Mouse (Mus musculus) midbrain, embryonic 15.5 days (tissue): Measurements from ENCODE around the gene Pa2g4. TPM values are rescaled to one million over a fixed set of nuclear protein-coding genes. Genes with fewer than 3 reads are reported as not detected.

Experiments used
- ATAC-seq: fragments of 200-750 bp; cut with Nextera tagmentation; replicated peaks from 2 replicates; pipeline ENCODE4 v1.8.0; 2017; ENCODE audit warnings: moderate TSS enrichment
- H3K27ac ChIP-seq: fragments of 300-500 bp; sonication (generic); 2 replicates; pipeline ENCODE4 v1.5.1; 2015; ENCODE audit warnings: mild to moderate bottlenecking, inconsistent platforms
- H3K27me3 ChIP-seq: fragments of 300-500 bp; sonication (generic); replicated peaks from 2 replicates; pipeline ENCODE4 v1.6.1; 2015; ENCODE audit warnings: inconsistent platforms
- H3K36me3 ChIP-seq: fragments of 300-500 bp; sonication (generic); replicated peaks from 2 replicates; pipeline ENCODE4 v1.6.1; 2015; ENCODE audit warnings: inconsistent platforms
- H3K4me1 ChIP-seq: fragments of 300-500 bp; sonication (generic); 2 replicates; pipeline ENCODE4 v1.6.1; 2015; ENCODE audit warnings: inconsistent platforms
- H3K4me2 ChIP-seq: fragments of 300-500 bp; sonication (generic); 2 replicates; pipeline ENCODE4 v1.6.1; 2015; ENCODE audit warnings: inconsistent platforms, mild to moderate bottlenecking, moderate library complexity
- H3K4me3 ChIP-seq: fragments of 300-500 bp; sonication (generic); 2 replicates; pipeline ENCODE4 v1.5.1; 2015; ENCODE audit warnings: mild to moderate bottlenecking, inconsistent platforms
- H3K9ac ChIP-seq: fragments of 300-500 bp; sonication (generic); 2 replicates; pipeline ENCODE4 v1.6.1; 2015; ENCODE audit warnings: mild to moderate bottlenecking, inconsistent platforms
- H3K9me3 ChIP-seq: fragments of 300-500 bp; sonication (generic); 2 replicates; pipeline ENCODE4 v1.6.1; 2016; ENCODE audit warnings: inconsistent platforms
- WGBS: fragments of 180-500 bp; shearing (Covaris S2); methylation state at CpG from one replicate; pipeline ENCODE4 v1.1.7; 2015; ENCODE audit warnings: mixed read lengths; 5-methylcytosine and 5-hydroxymethylcytosine counted together
- polyA plus RNA-seq: library from polyadenylated mRNA; unstranded; fragments of >200 nt; fragmentation: Nextera tagmentation; extraction: Ambion mirVana; gene quantifications from 2 replicates; pipeline ENCODE4 v1.2.1, GENCODE M21; 2015

Gene Pa2g4
- polyA plus RNA-seq, 1 experiment from 2014 or later: 125 TPM

DNA sequence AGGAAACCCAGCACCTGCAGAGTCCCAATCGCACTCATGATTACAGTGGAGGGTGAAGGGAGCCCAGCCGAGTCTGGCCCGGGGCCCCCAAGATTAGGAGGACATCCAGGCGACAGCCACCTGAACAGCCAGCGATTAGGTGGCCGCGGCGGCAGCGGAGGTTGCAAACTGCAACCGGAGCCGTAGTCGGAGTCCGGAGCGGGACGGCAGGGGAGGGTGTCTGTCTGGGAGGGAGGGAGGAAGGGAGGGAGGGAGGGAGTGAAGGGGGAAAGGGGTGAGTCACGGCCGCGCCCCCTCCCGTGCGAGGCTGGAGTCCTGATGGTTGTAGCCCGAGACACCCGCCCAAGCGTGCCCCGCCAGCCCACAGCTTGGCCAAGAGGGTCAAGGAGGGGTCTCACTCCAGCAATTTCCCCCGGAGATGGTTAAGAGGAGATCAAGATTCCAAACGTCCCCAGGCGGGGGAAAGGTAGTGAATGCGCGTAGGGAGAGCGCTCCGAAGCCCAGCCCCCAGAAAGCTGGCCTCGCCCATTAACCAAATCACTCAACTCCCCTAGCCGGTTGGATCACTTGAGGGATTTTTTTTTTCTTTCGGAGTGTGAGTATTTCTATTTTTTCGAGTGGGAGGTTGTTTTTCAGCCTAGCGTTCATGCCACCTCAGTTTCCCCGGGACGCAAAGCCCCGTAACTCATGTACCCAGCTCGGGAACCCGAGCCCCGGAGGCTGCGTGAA is 23.8 kb upstream of the Pa2g4 start, which contains the start of gene Erbb3:
Gene Erbb3 (minus strand): TSS at position 189 of the 729 bp plus-strand sequence.
- ATAC-seq: peak; percentile 38; the same call in 1 of the 2 replicates
- Histone ChIP-seq H3K4me1 (peaks cover 12% of the 10 kb centered on the region), H3K9me3 (no peaks in the 10 kb centered on the region), H3K27me3 (peaks cover 35% of the 10 kb centered on the region), H3K9ac (peak within 1 kb of the TSS; percentile 47), H3K4me2 (peak within 1 kb of the TSS; percentile 97), H3K36me3 (no peaks in the 10 kb centered on the region), H3K4me3 (peak within 1 kb of the TSS; percentile 50), H3K27ac (no peak within 1 kb of the TSS)
- under 1% methylated on average over 42 of the region's 43 CpGs for WGBS

DNA sequence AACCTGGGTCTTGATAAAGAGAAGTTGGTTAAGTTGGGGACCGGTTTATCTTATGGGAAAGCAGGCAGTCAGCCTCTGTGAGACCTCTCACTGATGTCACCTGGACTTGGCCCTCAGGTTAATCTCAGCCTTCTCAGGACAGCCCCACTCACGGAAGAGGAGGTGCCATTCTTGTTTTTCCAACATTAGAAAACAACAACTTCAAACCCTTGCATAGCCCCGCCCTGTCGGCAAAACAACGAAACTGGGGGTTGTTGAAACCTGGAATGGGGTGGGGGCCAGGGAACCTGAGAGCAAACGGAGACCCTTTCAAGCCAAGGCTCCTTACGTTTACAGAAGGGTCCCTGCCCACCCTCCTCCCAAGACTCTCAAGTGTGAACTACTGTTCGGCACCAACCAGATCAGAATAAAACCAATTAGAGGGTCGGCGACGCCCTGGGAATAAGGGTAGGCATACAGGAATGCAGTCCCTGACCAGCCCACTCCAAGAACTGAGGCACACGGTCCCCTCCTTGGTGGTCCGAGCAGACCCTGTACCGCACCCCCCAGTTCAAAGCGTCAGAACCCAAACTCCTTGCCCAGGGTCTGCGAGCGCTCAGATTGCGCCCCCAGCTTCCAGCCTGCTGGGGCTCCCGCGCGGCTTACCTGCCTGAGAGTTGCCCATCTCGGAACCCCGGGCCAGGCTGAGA is 23.1 kb upstream of the Pa2g4 start:
- H3K9ac ChIP-seq: peak overlapping the region; percentile 47; the same call in 1 of the 2 replicates
- WGBS: 3% methylated on average over 23 of the region's 23 CpGs
- peaks cover 35% of the 10 kb centered on the region for H3K27me3 ChIP-seq
- H3K4me2 ChIP-seq: peak overlapping the region; percentile 97
- peaks cover 12% of the 10 kb centered on the region for H3K4me1 ChIP-seq
- H3K9me3 ChIP-seq: no peaks in the 10 kb centered on the region
- H3K36me3 ChIP-seq: no peaks in the 10 kb centered on the region
- H3K27ac ChIP-seq: no peak overlapping the region
- H3K4me3 ChIP-seq: peak overlapping the region; percentile 50
- ATAC-seq: 0 out of 2 replicates have a peak, but pooled peaks have one; percentile 48

DNA sequence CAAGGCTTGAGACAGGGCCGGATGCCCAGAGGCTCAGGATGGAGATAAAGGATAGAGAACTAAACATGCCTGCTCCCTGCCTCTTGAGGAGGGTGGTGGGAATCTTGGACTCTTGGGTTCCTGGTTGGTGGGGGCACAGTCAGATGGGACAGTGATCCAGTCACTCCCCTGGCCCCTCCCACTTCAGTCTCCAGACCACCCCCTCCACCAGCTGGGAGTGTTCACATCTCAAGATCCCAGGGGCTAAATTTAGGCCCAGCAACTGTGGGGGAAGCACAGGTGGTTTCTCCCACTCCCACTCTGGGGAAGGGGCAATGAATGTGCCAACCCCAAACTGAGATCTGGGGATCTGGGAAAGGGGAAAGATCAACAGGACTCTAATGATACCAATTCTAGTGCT is 22.3 kb upstream of the Pa2g4 start:
- no peak overlapping the region for H3K27ac ChIP-seq
- no peaks in the 10 kb centered on the region for H3K36me3 ChIP-seq
- H3K4me3 ChIP-seq: no peak overlapping the region
- H3K4me2 ChIP-seq: no peak overlapping the region
- peaks cover 35% of the 10 kb centered on the region for H3K27me3 ChIP-seq
- H3K9me3 ChIP-seq: no peaks in the 10 kb centered on the region
- H3K9ac ChIP-seq: no peak overlapping the region
- H3K4me1 ChIP-seq: peaks cover 12% of the 10 kb centered on the region
- ATAC-seq: no peak
- WGBS: 20% methylated on average over 1 of the region's 1 CpGs

DNA sequence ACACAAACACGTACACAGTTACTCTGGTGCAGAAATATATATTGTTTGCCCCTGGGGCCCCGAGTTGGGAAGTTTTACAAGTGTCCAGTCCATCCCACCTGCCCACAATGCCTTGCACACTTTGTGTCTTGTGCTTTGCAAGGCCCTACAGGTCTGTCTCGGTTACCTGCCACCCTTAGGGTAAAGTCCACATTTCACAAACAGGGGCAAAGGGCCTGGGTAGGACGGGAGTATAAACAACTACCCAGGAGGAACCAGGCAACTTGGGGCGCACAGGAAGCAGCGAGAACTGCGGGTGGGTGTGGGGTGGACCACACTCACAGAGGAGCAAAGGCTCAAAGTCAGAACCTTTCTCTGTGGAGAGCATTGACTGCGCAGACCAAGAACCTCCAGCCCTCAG is 21.9 kb upstream of the Pa2g4 start:
- H3K4me3 ChIP-seq: no peak overlapping the region
- WGBS: 57% methylated on average over 8 of the region's 8 CpGs
- no peak for ATAC-seq
- peaks cover 12% of the 10 kb centered on the region for H3K4me1 ChIP-seq
- H3K4me2 ChIP-seq: no peak overlapping the region
- H3K9ac ChIP-seq: no peak overlapping the region
- peaks cover 36% of the 10 kb centered on the region for H3K27me3 ChIP-seq
- no peaks in the 10 kb centered on the region for H3K36me3 ChIP-seq
- no peak overlapping the region for H3K27ac ChIP-seq
- H3K9me3 ChIP-seq: no peaks in the 10 kb centered on the region

DNA sequence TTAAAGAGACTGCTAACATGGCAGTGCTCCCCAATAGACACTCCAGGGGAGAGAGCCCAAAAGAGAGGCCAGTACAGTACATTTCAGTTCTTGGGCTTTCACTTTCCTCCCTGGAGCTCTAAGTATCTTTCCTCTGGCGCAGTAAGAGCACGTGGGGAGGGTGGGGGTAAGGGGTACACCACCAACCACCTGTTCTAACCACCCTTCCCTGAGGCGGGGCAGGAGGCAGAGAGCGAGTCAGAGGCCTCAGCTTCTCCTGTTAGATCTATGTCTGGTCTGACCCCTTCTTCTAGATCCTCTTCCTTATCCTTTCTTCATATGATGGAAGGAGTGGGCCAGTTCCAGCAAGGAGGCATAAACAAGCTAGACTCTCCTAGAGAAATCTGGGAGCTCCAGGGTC is 21.3 kb upstream of the Pa2g4 start:
- Histone ChIP-seq H3K4me3 (no peak overlapping the region), H3K9me3 (no peaks in the 10 kb centered on the region), H3K4me1 (peaks cover 12% of the 10 kb centered on the region), H3K9ac (no peak overlapping the region), H3K36me3 (no peaks in the 10 kb centered on the region), H3K27me3 (peaks cover 38% of the 10 kb centered on the region), H3K4me2 (no peak overlapping the region), H3K27ac (no peak overlapping the region)
- no peak for ATAC-seq
- 51% methylated on average over 4 of the region's 4 CpGs for WGBS

DNA sequence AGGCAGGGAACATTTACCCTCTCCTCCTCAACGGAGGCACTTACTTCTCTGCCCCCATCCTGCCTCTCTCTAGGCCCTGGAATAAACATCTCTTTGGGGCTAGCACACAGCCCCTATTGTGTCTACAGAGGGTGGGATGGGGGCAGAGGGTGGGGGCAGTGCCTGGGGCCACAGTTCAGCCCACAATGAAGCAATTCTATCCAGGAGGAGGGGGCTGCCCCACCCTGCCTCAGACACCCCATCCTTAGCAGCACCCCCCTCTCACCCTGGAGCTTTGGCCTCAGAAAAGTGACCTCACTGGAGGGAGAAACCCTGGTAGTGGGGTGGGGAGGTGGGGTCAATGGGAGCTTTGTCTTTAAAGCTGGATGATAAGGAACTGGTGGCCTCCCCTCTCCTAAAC is 20.8 kb upstream of the Pa2g4 start:
- Histone ChIP-seq H3K27me3 (peaks cover 38% of the 10 kb centered on the region), H3K4me3 (no peak overlapping the region), H3K4me1 (peaks cover 12% of the 10 kb centered on the region), H3K27ac (no peak overlapping the region), H3K4me2 (no peak overlapping the region), H3K9me3 (no peaks in the 10 kb centered on the region), H3K36me3 (no peaks in the 10 kb centered on the region), H3K9ac (no peak overlapping the region)
- no peak for ATAC-seq
- 11% methylated on average over 1 of the region's 1 CpGs for WGBS

DNA sequence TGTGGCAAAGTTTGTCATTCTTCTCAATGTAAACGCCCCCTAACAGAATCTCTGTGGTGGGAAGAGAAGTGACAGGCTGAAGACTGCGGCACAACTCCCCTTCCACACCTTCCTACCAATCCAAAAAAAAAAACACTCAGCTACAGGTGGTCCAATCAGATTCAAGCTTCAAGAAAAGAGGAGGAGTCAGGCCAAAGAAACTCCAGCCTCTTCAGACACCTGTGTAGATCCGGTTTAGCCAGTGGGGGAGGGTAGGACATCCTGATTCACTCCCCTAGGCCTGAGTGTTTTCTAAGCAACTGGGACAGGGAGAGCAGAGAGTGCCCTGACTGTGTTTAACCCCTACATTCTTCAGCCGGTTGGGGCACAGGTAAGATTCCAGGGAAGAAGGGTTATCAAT is 18.6 kb upstream of the Pa2g4 start:
- WGBS: 7% methylated on average over 4 of the region's 4 CpGs
- no peak for ATAC-seq
- H3K9ac ChIP-seq: no peak overlapping the region

DNA sequence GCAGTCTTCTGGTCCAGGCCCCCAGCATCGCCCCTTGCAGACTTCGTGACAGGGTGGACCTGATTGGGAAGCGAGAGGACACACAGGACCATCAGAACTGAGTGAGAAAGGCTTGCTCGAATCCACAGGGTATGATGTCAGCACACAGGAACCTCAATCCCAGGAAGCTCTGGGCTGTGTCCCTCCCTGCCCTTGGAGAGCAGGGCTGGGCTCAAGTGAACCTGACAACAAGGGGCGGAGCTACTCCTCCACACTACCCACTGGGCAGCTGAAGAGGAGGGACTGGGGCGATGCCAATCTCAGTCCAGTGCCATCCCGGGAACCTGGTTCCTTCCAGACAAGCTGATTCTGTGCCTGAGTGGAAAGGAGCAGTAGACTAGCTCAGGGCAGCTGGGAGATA is 17.9 kb upstream of the Pa2g4 start:
- Histone ChIP-seq H3K4me1 (no peaks in the 10 kb centered on the region), H3K4me3 (no peak overlapping the region), H3K9ac (no peak overlapping the region), H3K36me3 (no peaks in the 10 kb centered on the region), H3K4me2 (no peak overlapping the region), H3K9me3 (no peaks in the 10 kb centered on the region), H3K27me3 (peaks cover 24% of the 10 kb centered on the region), H3K27ac (no peak overlapping the region)
- no peak for ATAC-seq
- WGBS: 22% methylated on average over 7 of the region's 7 CpGs

More for the DNA sequence above, 18.6 kb upstream of the Pa2g4 start:
- H3K9me3 ChIP-seq: no peaks in the 10 kb centered on the region
- H3K27me3 ChIP-seq: peaks cover 31% of the 10 kb centered on the region
- no peak overlapping the region for H3K27ac ChIP-seq
- H3K4me2 ChIP-seq: no peak overlapping the region
- H3K4me1 ChIP-seq: peaks cover 5% of the 10 kb centered on the region
- no peak overlapping the region for H3K4me3 ChIP-seq
- H3K36me3 ChIP-seq: no peaks in the 10 kb centered on the region

DNA sequence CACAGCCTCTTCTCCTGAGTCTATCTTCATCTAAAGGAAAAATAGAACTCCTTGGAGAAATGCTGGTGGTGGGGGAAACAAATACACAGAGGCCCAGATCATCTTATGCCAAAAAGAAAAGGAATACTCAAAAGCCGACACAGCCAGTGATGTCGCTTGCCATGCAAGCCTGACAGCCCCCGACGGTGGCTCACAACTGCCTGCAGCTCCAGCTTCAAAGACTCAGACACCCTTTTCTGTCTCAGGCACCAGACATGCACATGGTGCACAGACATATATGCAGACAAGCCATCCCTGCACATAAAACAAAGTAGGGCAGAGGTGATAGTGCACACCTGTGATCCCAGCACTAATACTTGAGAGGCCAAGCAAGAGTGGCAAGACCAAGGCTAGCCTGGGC is 13.9 kb upstream of the Pa2g4 start:
- WGBS: 77% methylated on average over 4 of the region's 4 CpGs
- ATAC-seq: no peak
- no peak overlapping the region for H3K9ac ChIP-seq
- H3K36me3 ChIP-seq: no peaks in the 10 kb centered on the region
- H3K4me1 ChIP-seq: no peaks in the 10 kb centered on the region
- no peaks in the 10 kb centered on the region for H3K9me3 ChIP-seq
- no peak overlapping the region for H3K4me2 ChIP-seq
- H3K27ac ChIP-seq: no peak overlapping the region
- H3K27me3 ChIP-seq: 0 out of 2 replicates have a peak, but pooled peaks cover 3% of the 10 kb centered on the region
- no peak overlapping the region for H3K4me3 ChIP-seq

DNA sequence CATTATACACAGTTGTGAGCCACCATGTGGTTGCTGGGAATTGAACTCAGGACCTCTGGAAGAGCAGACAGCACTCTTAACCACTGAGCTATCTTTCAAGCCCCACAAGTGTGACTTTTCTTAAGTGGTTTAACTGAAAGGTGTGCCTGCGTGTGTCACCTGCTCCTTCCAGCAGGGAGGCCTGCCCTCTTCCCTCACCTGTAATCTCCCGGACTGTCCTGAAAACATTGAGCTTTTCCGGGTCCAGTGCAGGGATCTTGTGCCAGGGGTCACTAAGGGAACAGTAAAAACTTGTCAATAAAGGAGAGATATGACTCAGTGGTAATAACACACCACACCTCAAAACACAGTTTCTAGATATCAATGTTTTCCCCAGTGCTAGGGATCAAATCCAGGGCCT is 13.5 kb upstream of the Pa2g4 start:
- H3K27me3 ChIP-seq: 0 out of 2 replicates have a peak, but pooled peaks cover 3% of the 10 kb centered on the region
- WGBS: 92% methylated on average over 3 of the region's 3 CpGs
- no peak overlapping the region for H3K27ac ChIP-seq
- H3K4me2 ChIP-seq: no peak overlapping the region
- ATAC-seq: no peak
- no peak overlapping the region for H3K9ac ChIP-seq
- no peak overlapping the region for H3K4me3 ChIP-seq
- H3K36me3 ChIP-seq: no peaks in the 10 kb centered on the region
- no peaks in the 10 kb centered on the region for H3K9me3 ChIP-seq
- no peaks in the 10 kb centered on the region for H3K4me1 ChIP-seq

DNA sequence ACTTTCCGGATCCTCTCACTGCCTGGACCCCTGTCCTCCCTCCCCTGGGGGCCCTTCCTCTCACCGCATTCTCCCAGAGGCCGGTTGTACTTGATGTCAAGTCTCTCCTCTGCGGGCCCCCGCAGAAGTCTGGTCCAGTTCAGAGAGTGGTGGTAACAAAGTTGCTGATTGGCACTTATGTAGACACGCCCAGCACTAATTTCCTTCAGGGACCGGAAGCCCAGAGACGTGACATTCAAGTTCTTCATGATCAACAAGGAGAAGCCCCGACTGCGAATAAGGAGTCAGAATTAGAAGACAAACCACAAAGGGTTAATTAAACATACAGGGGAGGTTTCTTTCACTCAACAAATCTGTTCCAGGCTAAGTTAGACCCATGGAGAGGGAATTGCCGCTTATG is 12.5 kb upstream of the Pa2g4 start:
- Histone ChIP-seq H3K4me1 (no peaks in the 10 kb centered on the region), H3K9me3 (no peaks in the 10 kb centered on the region), H3K36me3 (no peaks in the 10 kb centered on the region), H3K4me2 (no peak overlapping the region), H3K27me3 (0 out of 2 replicates have a peak, but pooled peaks cover 3% of the 10 kb centered on the region), H3K27ac (no peak overlapping the region), H3K9ac (no peak overlapping the region), H3K4me3 (no peak overlapping the region)
- 81% methylated on average over 11 of the region's 11 CpGs for whole genome bisulfite sequencing
- ATAC-seq: no peak

DNA sequence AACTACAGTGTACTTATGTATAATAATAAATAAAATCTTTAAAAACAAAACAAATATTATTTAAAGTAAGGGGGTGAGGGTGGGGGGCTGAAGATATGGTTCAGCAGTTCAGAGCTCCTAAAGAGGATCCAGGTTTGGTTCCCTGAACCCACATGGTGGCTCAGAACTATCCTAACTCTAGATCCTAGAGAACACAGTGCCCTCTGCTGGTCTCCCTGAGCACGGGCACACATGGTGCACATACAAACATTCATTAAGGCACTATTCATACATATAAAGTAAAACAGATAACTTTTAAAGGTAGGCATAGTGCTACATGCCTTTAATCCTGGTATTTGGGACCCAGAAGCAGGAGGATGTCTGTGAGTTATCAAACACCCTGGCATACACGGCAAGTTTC is 9.3 kb upstream of the Pa2g4 start:
- Histone ChIP-seq H3K9ac (no peak overlapping the region), H3K4me3 (no peak overlapping the region), H3K36me3 (no peaks in the 10 kb centered on the region), H3K9me3 (no peaks in the 10 kb centered on the region), H3K4me2 (no peak overlapping the region), H3K27me3 (no peaks in the 10 kb centered on the region), H3K4me1 (no peaks in the 10 kb centered on the region), H3K27ac (no peak overlapping the region)
- no peak for ATAC-seq
- 94% methylated on average over 2 of the region's 2 CpGs for WGBS
